Mouse (Mus musculus) adrenal gland, adult 18-20 months (tissue): ENCODE results near the gene Ntn4. TPM values are rescaled to one million over a fixed set of nuclear protein-coding genes. Genes with fewer than 3 reads are reported as not detected.

ENCODE experiments used
- DNase-seq, 2 experiments: peaks; one replicate each; pipeline ENCODE4 v3.0.0; 2021 to 2022; ENCODE audit warnings: low spot score in 2 of 2
- long read RNA-seq, 2 experiments: library from polyadenylated mRNA; stranded (forward); transcript quantifications; one replicate each; pipeline ENCODE4 v2.0.0; 2021
- total RNA-seq, 2 experiments: library from RNA; stranded (reverse); gene quantifications; 1 replicate in 1 of 2; 2 replicates in 1 of 2; pipeline ENCODE4 v1.2.3; 2021

Gene Ntn4
- total RNA-seq: 10 to 100 TPM; 18.6 to 22.4 TPM
- long read RNA-seq, experiment 1, transcript Ntn4-201 (10 exons, 3,646 nt): major isoform, 35 of 38 reads
- long read RNA-seq, experiment 1, partial matches to known transcripts: 1 of 38 reads
- long read RNA-seq, experiment 1, other reads (novel, unspliced or antisense): 2 of 38 reads
- long read RNA-seq, experiment 2, transcript Ntn4-201 (10 exons, 3,646 nt): major isoform, 97 of 118 reads
- long read RNA-seq, experiment 2, partial matches to known transcripts: 15 of 118 reads
- long read RNA-seq, experiment 2, other reads (novel, unspliced or antisense): 6 of 118 reads

GRCm38 (mm10) chr10:93640521-93640952 lies at the start of gene Ntn4:
Gene Ntn4 (plus strand): TSS chr10:93640681.
- DNase-seq: no peak

DNA sequence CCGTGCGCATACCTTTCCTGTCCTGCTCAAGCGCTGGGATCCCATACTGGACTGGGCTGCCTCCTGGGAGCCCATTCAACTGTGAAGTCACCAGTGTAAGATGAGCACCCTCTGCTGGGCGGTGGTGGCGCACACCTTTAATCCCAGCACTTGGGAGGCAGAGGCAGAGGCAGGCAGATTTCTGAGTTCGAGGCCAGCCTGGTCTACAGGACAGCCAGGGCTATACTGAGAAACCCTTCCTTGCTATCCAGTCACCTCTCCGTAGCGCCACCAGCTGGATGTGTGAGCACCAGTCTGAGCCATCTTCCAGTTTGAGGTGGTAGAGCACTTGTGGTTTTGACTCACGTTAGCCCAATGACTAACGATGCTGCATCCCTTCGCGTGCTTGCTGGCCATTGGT lies 48.0 kb upstream of the Ntn4 start:
- DNase-seq: peak in 1 of 2 experiments; percentile 26

- DNase-seq: peak; percentile 76 to 80
These were observed 46.4 kb upstream of the Ntn4 start for GRCm38 (mm10) chr10:93594022-93594482.

- DNase-seq: peak in 1 of 2 experiments; percentile 28
These were observed 44.6 kb upstream of the Ntn4 start for GRCm38 (mm10) chr10:93595831-93596230.

DNA sequence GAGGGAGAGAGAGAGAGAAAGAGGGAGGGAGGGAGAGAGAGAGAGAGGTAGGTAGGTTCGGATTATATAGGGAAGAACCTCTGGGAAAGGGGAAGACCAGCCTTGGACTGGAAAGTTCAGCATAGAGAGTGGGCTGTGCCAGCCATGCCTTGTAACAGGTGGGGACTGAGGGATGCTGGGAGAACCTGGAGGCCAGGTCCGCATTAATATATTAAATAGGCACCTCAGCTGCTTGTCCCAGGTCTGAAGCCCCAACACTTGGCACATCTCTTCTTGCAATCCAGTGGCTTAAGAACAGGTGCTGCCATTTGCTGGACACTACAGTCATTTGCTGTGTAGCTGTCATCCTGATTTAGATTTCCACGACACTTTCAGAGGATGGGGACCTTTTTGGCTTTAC lies 43.8 kb upstream of the Ntn4 start:
- DNase-seq: no peak

DNA sequence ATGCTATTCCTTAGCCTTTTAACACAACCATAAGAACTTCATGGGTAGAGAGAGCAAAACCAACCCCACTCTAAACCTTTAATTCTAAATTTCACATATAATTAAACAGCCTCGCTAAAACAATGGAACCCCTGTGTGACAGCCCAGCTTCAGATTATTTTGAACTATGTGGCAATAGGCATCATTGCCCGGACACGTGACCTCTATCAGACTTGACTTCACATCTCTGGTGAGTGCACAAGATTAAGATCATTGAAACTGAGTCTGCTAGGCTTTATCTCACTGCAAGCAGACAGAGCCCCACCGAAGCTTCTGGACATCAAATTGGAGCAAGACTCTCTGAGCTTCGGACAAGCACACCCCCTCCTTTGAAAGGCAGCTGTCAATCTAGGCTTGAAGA lies 38.2 kb upstream of the Ntn4 start:
- no peak for DNase-seq

DNA sequence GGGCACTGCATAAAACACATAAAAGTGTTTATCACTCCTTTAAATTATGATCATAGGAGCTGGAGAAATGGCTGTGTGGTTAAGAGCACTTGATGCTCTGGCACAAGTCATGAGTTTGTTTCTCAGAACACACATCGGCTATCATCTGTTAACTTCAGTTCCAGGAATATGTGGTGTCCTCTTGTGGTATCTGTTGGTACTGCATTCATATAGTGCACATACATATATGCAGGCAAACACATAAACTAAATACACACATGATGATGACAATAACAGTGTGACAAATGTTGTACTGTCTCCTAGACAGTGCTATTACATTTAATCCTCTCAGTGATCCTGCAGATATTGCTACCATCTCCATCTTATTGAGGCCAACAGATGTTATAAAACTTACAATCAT lies 37.2 kb upstream of the Ntn4 start:
- no peak for DNase-seq

DNA sequence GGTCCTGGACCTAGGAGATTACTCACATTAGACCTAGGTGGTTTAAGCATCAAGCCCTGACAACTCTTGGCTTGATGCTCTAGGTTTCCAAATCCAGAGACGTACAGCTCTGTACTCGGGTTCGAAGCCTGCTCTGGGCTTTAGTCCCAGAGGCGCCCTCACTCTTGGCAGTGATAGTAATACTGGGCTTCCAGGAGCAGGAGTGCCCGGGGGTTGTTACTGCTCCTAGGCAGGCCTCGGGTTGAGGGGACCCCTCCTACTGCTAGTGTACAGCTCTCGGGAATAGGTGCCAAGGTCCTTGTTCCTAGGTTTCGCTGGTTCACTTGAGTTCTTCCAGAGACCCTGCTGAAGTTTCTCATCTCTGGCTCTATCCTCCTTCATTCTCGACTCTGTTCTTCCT lies 34.2 kb upstream of the Ntn4 start:
- no peak for DNase-seq

GRCm38 (mm10) chr10:93608051-93608450 lies 32.4 kb upstream of the Ntn4 start:
- no peak for DNase-seq

DNA sequence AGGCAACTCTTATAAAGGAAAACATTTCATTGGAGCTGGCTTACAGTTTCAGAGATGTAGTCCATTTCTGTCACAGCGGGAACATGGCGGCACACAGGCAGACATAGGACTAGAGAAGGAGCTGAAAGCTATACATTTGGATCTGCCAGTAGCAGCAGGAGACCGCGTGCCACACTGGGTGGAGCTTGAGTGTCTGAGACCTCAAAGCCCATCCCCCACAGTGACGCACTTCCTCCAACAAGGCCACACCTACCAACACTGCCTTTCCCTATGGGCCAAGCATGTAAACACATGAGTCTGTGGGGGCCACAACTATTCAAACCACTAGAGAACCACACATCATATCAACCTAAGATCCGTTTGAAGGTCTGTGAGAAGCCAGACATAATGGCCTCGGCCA lies 31.2 kb upstream of the Ntn4 start:
- DNase-seq: no peak

- DNase-seq: no peak
These were observed 29.6 kb upstream of the Ntn4 start for GRCm38 (mm10) chr10:93610896-93611295.

- DNase-seq: peak; percentile 29 to 30
These were observed 29.0 kb upstream of the Ntn4 start for GRCm38 (mm10) chr10:93611419-93612007.

DNA sequence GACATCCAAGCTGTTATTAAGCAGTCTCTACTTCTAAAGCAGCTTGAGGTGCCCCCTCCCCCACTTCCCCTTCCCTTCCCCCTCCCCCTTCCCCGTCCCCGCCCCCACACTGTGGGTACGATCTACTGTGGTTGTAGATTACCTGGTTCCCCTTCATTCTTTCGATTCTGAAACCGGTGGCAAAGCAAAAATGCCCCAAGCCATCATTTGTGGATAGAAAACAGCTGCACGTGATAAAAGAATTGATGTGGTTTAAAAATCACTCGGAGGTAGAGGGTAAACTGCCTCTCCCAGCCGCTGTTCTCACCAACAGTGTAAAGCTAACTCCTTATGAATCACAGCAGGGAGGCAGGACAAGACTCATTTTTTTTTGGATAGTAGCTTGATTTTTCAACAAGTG lies 25.6 kb upstream of the Ntn4 start:
- DNase-seq: no peak

DNA sequence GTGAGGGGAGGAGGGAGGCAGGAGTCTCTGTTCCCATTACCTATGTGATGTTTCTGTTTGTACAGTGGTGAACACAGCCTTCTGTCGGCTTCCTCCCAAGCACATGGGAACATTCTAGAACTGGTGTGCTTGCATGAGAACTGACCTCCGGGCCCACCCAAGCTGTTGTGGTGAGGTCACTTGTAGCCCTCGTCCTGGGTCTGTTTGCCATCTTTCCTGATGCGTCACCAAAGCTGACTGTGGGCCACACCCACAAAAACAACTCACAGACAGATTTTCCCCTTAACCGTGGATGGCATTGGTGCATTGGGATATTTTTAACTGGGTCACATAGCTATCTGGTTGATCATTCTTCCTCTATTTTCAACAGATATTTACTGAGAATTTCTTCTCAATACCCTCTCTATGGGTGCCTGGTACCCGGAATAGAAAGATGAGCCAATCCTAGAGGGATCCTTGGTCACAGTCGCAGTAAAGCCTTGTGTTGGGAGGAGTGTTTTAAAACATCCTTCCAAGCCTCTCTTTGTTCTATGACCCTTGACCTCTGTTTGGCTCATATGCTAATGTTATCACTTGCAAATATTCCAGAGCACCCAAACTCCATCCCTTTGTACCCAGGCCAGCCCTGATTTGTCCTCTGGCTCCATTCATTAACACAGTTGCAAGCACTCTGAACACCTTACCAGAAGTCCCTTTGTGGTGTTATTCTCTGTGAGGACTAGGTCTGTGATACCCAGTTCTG lies 19.9 kb upstream of the Ntn4 start:
- no peak for DNase-seq

GRCm38 (mm10) chr10:93623725-93624124 lies 16.8 kb upstream of the Ntn4 start:
- no peak for DNase-seq

- no peak for DNase-seq
These were observed 16.3 kb upstream of the Ntn4 start for GRCm38 (mm10) chr10:93624151-93624550.

DNA sequence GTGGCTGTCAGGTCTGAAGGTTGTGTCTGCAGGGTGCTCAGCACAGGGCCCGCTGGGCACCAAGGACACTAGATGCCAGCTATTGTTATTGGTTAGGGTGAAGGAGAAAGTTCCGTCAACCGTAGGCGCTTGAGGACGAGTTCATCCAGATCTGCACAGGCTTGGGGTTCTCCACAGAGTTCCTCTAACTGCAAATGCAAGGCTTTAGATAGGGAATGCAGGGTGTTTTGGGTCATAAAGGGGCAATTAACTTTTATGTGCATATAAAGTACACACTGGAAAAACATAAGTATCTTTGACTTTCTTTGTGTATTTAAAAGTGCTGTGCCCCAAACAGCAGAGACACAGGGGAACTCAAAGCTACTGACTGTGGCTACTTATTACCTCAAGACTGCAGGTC lies 10.2 kb upstream of the Ntn4 start:
- no peak for DNase-seq

- DNase-seq: no peak
These were observed 8.4 kb upstream of the Ntn4 start for GRCm38 (mm10) chr10:93632086-93632485.

GRCm38 (mm10) chr10:93633563-93633962 lies 6.9 kb upstream of the Ntn4 start:
- no peak for DNase-seq

- DNase-seq: no peak
These were observed 6.5 kb upstream of the Ntn4 start for GRCm38 (mm10) chr10:93633971-93634370.

DNA sequence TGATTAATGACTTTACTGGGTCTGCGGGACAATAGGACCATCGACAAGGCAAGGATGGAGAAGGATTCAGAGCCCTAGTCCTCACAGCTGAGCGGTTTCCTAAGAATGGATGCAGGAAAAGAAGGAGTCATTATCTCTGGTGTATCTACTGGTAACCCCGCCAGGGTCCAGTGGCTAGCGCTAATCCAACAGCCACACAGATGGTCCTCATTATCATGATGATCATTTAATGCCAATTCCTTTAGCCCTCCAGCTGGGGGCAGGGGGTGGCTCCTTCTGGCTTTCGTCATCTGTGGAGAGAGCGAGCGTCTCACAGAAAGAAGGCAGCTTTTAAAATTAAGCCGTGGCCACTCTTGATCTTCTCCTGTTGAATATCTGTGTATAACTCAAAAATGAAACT lies 4.5 kb upstream of the Ntn4 start:
- no peak for DNase-seq
